Mouse (Mus musculus): ENCODE measurements around the gene Hoxb3. TPM values are rescaled to one million over a fixed set of nuclear protein-coding genes. Genes with fewer than 3 reads are reported as not detected.

The Hoxb3 gene
- total RNA-seq, 2 experiments from 2014 or later: 0.28 TPM; not detected in 1

- ATAC-seq (replicated peaks; ENCODE audit: low FRiP score, low TSS enrichment, poor library complexity, severe bottlenecking): no peak
Observed at GRCm38 (mm10) chr11:96301064-96301431, 22.1 kb upstream of the Hoxb3 start.

GRCm38 (mm10) chr11:96301837-96302236, 21.3 kb upstream of the Hoxb3 start:
- ATAC-seq (replicated peaks; ENCODE audit: low FRiP score, low TSS enrichment, poor library complexity, severe bottlenecking): no peak

GRCm38 (mm10) chr11:96302381-96303150, 20.6 kb upstream of the Hoxb3 start:
- ATAC-seq (replicated peaks; ENCODE audit: low FRiP score, low TSS enrichment, poor library complexity, severe bottlenecking): no peak

- ATAC-seq (replicated peaks; ENCODE audit: low FRiP score, low TSS enrichment, poor library complexity, severe bottlenecking): peak; percentile 59; the same call in 1 of the 2 replicates
Observed at GRCm38 (mm10) chr11:96303151-96304099, 19.7 kb upstream of the Hoxb3 start, which contains the start of gene Hoxb5. Gene Hoxb5, plus strand, starts transcription at chr11:96303336.

- no peak for ATAC-seq (replicated peaks; ENCODE audit: low FRiP score, low TSS enrichment, poor library complexity, severe bottlenecking)
Observed at GRCm38 (mm10) chr11:96304381-96305195, 18.5 kb upstream of the Hoxb3 start.

- no peak for ATAC-seq (replicated peaks; ENCODE audit: low FRiP score, low TSS enrichment, poor library complexity, severe bottlenecking)
Observed at GRCm38 (mm10) chr11:96305505-96306182, 17.5 kb upstream of the Hoxb3 start.

- no peak for ATAC-seq (replicated peaks; ENCODE audit: low FRiP score, low TSS enrichment, poor library complexity, severe bottlenecking)
Observed at GRCm38 (mm10) chr11:96306183-96306907, 16.8 kb upstream of the Hoxb3 start.

- no peak for ATAC-seq (replicated peaks; ENCODE audit: low FRiP score, low TSS enrichment, poor library complexity, severe bottlenecking)
Observed at GRCm38 (mm10) chr11:96306908-96307269, 16.2 kb upstream of the Hoxb3 start.

- ATAC-seq (replicated peaks; ENCODE audit: low FRiP score, low TSS enrichment, poor library complexity, severe bottlenecking): no peak
Observed at GRCm38 (mm10) chr11:96308763-96309162, 14.4 kb upstream of the Hoxb3 start.

- no peak for ATAC-seq (replicated peaks; ENCODE audit: low FRiP score, low TSS enrichment, poor library complexity, severe bottlenecking)
Observed at GRCm38 (mm10) chr11:96309288-96309687, 13.8 kb upstream of the Hoxb3 start.

- no peak for ATAC-seq (replicated peaks; ENCODE audit: low FRiP score, low TSS enrichment, poor library complexity, severe bottlenecking)
Observed at GRCm38 (mm10) chr11:96310183-96310938, 12.8 kb upstream of the Hoxb3 start.

GRCm38 (mm10) chr11:96311097-96311496, 12.0 kb upstream of the Hoxb3 start:
- ATAC-seq (replicated peaks; ENCODE audit: low FRiP score, low TSS enrichment, poor library complexity, severe bottlenecking): 0 out of 2 replicates have a peak, but pooled peaks have one; percentile 17

- ATAC-seq (replicated peaks; ENCODE audit: low FRiP score, low TSS enrichment, poor library complexity, severe bottlenecking): peak; percentile 92
Observed at GRCm38 (mm10) chr11:96311520-96312417, 11.4 kb upstream of the Hoxb3 start.

GRCm38 (mm10) chr11:96313134-96313533, 10.0 kb upstream of the Hoxb3 start:
- no peak for ATAC-seq (replicated peaks; ENCODE audit: low FRiP score, low TSS enrichment, poor library complexity, severe bottlenecking)

GRCm38 (mm10) chr11:96313806-96314428, 9.2 kb upstream of the Hoxb3 start:
- ATAC-seq (replicated peaks; ENCODE audit: low FRiP score, low TSS enrichment, poor library complexity, severe bottlenecking): no peak

GRCm38 (mm10) chr11:96314671-96315343, 8.3 kb upstream of the Hoxb3 start:
- ATAC-seq (replicated peaks; ENCODE audit: low FRiP score, low TSS enrichment, poor library complexity, severe bottlenecking): peak; percentile 32

Data from megakaryocyte-erythroid progenitor cell, adult 5-6 weeks (primary cell).